Mouse (Mus musculus) thymus, adult 18-20 months (tissue): ENCODE data around the gene Eomes.
A peak's percentile ranks its signal among the peaks of the same experiment; 100 is the strongest.

Source experiments
- DNase-seq, 2 experiments: peaks; one replicate each; pipeline ENCODE4 v3.0.0; 2022; ENCODE audit warnings: mixed read lengths in 2 of 2

Gene Eomes

GRCm38 (mm10) chr9:118488138-118488895 lies 10.3 kb downstream of the Eomes start:
- peak in 1 of 2 experiments; percentile 22 for DNase-seq

GRCm38 (mm10) chr9:118488896-118489578 lies 11.0 kb downstream of the Eomes start:
- no peak for DNase-seq

DNA sequence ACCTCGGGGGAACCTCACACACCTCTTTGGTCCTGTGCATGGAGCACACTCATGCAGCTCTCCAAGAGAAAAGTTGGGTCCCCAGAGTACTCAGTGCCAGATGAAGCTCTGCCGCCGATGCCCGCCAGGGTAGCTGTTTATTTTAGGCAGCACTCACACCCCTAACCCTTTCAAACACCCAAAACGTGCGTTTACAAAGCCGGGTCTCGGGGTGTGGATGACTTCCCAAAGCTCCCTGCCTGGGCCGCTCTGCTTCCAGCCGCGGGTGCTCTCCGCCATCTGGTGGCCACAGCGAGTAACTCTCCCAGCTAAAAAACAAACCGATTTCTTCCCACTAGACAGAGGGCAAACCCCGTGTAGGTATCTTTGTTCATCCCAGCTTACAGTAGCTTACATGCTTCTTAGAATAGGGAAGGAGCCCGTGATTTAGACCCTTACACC lies 11.6 kb downstream of the Eomes start:
- DNase-seq, result peak; percentile 40 to 46

GRCm38 (mm10) chr9:118491195-118491594 lies 13.2 kb downstream of the Eomes start:
- DNase-seq, result no peak

DNA sequence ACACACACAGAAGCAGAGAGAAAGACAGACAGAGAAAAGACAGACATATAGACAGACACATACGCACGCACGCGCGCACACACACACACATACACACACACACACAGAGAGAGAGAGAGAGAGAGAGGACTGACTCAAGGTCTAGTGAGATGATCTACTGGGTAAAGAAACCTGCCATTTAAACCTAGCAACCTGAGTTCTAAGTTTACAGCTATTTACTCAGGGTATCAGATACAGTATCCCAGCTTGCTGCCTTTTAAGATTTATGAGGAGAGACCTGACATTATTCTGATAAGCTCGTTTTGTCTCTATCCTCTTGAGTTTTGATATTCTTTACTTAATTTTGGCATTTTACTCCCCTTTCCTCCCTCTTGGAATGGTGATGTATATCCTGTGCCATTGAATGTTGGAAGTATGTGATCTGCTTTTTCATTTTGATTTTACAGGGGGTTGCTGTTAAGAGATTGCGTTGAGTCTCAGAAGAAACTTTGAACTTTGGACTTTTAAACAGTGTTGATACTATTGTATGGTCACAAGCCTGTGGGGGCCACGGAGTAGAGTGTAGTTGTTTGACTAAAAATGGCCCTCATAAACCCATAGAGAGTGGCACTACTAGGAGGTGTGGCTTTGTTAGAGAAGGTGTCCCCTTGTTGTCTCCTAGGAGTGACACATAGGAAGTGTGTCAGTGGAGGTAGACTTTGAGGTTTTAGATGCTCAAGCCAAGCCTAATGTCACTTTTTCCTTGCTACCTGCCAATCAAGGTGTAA lies 15.1 kb downstream of the Eomes start:
- DNase-seq, result no peak

GRCm38 (mm10) chr9:118494106-118494505 lies 16.1 kb downstream of the Eomes start:
- no peak for DNase-seq

- no peak for DNase-seq
Observed at GRCm38 (mm10) chr9:118495933-118496332, 17.9 kb downstream of the Eomes start.

- no peak for DNase-seq
Observed at GRCm38 (mm10) chr9:118496952-118497351, 18.9 kb downstream of the Eomes start.

GRCm38 (mm10) chr9:118498061-118498460 lies 20.0 kb downstream of the Eomes start:
- DNase-seq, result no peak

DNA sequence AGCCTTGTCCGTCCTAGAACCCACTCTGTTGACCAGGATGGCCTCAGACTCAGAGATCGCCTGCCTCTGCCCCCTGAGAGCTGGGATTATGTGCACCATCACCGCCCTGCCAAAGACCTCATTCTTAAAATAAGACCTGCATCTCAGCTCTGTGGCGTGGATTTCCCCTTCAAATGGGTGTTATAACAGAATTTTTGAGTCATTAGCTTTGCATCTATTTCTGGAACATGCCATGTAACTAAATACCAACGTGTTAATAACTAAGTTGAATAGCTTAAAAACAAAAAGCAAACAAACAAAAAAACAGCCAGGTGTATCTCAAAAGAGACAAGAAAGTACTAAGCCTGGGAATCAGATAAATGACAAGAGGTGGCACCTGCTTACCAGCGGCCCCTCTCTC lies 23.0 kb downstream of the Eomes start:
- DNase-seq, result no peak

DNA sequence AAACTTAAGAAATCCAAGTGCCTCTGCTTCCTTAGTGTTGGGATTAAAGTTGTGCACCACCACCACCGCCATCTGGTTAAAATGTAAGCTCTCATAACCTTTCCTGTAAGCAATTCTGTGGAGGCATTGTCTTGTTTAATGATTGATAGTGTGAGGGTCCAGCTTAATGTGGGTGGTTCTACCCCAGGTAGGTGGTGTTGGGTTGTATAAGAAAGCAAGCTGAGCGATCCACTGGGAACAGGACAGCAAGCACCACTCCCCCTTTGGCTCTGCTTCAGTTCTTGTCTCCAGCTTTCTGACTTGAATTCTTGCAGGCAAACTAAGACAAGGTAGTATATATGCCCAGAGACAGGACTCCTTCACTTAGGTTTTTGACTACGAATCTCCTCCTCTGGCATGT lies 26.6 kb downstream of the Eomes start:
- DNase-seq, result no peak

- DNase-seq, result peak; percentile 76 to 79
Observed at GRCm38 (mm10) chr9:118506020-118506403, 28.0 kb downstream of the Eomes start, which contains the start of gene Golga4. TSS of gene Golga4 (plus strand) at chr9:118506267.

- peak; percentile 19 to 46 for DNase-seq
Observed at GRCm38 (mm10) chr9:118506404-118507231, 28.6 kb downstream of the Eomes start.

DNA sequence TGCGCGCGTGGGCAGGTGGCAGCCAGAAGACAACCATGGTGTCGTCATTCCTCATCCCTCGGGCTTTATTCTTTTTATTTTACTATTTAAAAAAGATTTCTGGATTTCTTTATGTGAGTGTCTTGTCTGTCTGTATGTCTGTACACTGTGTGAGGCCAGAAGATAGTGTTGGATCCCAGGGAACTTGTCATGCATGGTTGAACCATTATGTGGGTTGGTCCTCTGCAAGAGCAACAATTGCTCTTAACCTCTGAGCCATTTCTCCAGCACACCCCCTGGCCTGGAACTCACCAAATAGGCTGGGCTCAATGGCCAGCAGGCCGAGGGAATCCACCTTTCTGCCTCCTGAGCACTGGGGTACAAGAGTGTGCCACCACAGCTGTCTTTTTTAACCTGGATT lies 29.5 kb downstream of the Eomes start:
- no peak for DNase-seq

GRCm38 (mm10) chr9:118508601-118509000 lies 30.6 kb downstream of the Eomes start:
- DNase-seq, result no peak

- no peak for DNase-seq
Observed at GRCm38 (mm10) chr9:118510941-118511690, 33.1 kb downstream of the Eomes start.

DNA sequence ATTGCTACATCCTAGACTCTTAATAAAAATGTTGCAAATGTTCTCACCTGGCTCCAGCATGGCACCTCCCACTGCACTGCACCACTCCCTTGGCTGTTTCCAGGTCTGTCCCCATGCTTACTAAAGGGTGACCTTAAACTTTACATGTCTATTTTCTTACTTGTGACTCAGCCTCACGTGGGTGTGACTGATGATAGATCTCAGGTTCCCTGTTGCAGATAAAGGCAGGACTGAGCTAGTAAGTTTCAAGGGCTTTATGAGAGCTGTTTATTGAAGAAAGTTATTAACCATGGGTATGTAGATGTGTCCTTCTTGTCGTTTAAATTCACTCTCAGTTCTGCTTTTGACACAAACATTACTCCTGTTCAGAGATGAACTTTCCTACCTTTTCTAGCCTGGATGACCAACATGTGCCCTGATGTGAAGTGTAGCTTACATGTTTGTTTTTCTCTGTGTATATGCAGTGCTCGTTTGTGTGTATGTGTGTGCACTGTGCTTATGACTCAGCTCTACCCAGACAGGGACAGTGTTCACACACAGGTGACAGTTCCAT lies 34.7 kb downstream of the Eomes start:
- no peak for DNase-seq

DNA sequence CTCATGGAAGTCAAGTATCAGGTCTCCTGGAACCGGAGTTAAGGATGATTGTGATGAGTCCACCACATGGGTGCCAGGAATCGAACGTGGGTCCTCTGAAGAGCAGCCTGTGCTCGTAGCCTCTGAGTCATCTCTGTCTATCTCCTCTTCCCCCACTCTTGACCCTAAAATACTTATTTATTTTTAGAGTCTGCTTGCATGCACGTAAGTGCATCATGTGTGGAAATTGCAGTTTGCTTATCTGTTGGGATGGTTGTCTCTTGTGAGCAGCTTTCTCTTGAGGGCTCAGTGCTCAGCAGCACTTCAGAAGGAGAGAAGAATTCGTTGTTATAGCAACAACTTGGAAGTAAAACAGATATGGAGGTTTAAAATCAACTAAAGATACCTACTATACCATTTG lies 37.5 kb downstream of the Eomes start:
- DNase-seq, result no peak

GRCm38 (mm10) chr9:118516162-118516561 lies 38.1 kb downstream of the Eomes start:
- no peak for DNase-seq

GRCm38 (mm10) chr9:118517619-118518018 lies 39.6 kb downstream of the Eomes start:
- DNase-seq, result no peak

DNA sequence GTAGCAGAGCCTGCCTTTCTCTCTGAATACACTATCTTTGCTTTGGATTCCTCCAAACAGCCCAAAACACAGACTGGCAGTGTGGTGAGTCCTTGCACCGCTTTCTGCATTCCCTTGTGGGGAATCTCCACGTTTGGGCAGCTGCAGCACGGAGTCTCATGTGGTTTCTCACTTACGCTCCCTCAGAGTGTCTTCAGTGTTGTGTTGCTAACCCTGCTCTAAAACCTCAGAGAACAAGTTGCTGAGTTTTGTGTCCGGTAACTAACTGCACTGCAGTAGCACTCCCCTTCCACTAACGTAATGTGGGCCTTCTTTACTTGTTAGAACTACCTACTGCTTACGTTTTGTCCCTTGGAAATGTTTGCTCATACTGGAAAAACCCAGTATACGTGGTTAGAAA lies 41.1 kb downstream of the Eomes start:
- DNase-seq, result no peak
